Mouse (Mus musculus): Measurements from ENCODE around the gene Zyg11b. TPM values are rescaled to one million over a fixed set of nuclear protein-coding genes. Genes with fewer than 3 reads are reported as not detected.
A peak's percentile ranks its signal among the peaks of the same experiment; 100 is the strongest.

Gene Zyg11b
- polyA plus RNA-seq, 1 experiment from 2014 or later: 4.3 TPM

DNA sequence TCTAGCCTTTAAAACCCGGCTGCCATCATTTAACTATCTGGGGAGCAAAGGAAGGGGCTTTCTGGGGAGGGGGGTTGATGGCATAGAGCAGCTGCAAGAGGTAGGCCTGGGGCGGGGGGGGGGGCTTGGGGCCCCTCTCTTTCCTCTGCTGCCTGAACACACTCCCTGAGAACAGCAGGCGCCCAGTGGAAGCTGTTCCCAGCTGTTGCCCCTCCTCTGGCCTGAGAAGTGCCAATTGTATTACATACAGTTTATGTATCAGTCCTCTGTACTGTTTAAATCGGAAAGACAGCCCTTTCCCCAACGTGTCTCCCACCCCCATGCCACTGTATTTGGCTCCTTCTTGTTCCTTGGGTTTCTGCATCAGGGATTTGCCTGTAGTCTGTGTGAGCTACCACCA, 44.9 kb upstream of the Zyg11b start:
- H3K27ac ChIP-seq (replicated peaks): peak overlapping the region; percentile 9; the same call in 1 of the 2 replicates
- no peak for DNase-seq (ENCODE audit: low spot score)

GRCm38 (mm10) chr4:108344631-108345083, 43.8 kb upstream of the Zyg11b start:
- TF ChIP-seq CTCF (IDR thresholded peaks at IDR 0.05; ENCODE audit: low read depth) (no peak), EP300 (optimal IDR thresholded peaks at IDR 0.05) (no peak)
- H3K27me3 ChIP-seq (ENCODE audit: control insufficient read depth, insufficient read depth, low read length): no peaks in the 10 kb centered on the region
- no peak overlapping the region for H3K9ac ChIP-seq (ENCODE audit: low read length)
- no peak overlapping the region for H3K4me2 ChIP-seq (replicated peaks; ENCODE audit: low read depth)
- H3K4me1 ChIP-seq (replicated peaks; ENCODE audit: control insufficient read depth, insufficient read depth): peaks cover 3% of the 10 kb centered on the region
- no peaks in the 10 kb centered on the region for H3K36me3 ChIP-seq (ENCODE audit: control insufficient read depth, insufficient read depth, low read length)
- 18% methylated on average over 7 of the region's 7 CpGs for WGBS
- H3K9me3 ChIP-seq (ENCODE audit: control insufficient read depth, low read length): no peaks in the 10 kb centered on the region
- H3K27ac ChIP-seq (replicated peaks): no peak overlapping the region
- H3K4me3 ChIP-seq (ENCODE audit: low read depth, low read length): no peak overlapping the region
- no peak for ATAC-seq (ENCODE audit: low FRiP score, low TSS enrichment)
- DNase-seq (ENCODE audit: low spot score): no peak

More for the DNA sequence above, 44.9 kb upstream of the Zyg11b start:
- Histone ChIP-seq H3K4me3 (ENCODE audit: low read depth, low read length) (no peak overlapping the region), H3K9me3 (ENCODE audit: control insufficient read depth, low read length) (no peaks in the 10 kb centered on the region), H3K36me3 (ENCODE audit: control insufficient read depth, insufficient read depth, low read length) (no peaks in the 10 kb centered on the region), H3K4me2 (replicated peaks; ENCODE audit: low read depth) (no peak overlapping the region), H3K9ac (ENCODE audit: low read length) (no peak overlapping the region), H3K27me3 (ENCODE audit: control insufficient read depth, insufficient read depth, low read length) (no peaks in the 10 kb centered on the region), H3K4me1 (replicated peaks; ENCODE audit: control insufficient read depth, insufficient read depth) (peaks cover 3% of the 10 kb centered on the region)
- ATAC-seq (ENCODE audit: low FRiP score, low TSS enrichment): no peak
- TF ChIP-seq CTCF (IDR thresholded peaks at IDR 0.05; ENCODE audit: low read depth): no peak
- no peak for TF ChIP-seq EP300 (optimal IDR thresholded peaks at IDR 0.05)
- 43% methylated on average over 5 of the region's 5 CpGs for WGBS

GRCm38 (mm10) chr4:108339277-108339690, 38.4 kb upstream of the Zyg11b start:
- H3K4me3 ChIP-seq (ENCODE audit: low read depth, low read length): no peak overlapping the region
- 15% methylated on average over 4 of the region's 4 CpGs for WGBS

GRCm38 (mm10) chr4:108338811-108339210, 37.9 kb upstream of the Zyg11b start:
- no peak overlapping the region for H3K9ac ChIP-seq (ENCODE audit: low read length)
- ATAC-seq (ENCODE audit: low FRiP score, low TSS enrichment) (no peak; the same call in 1 of the 2 replicates), DNase-seq (ENCODE audit: low spot score) (no peak)
- H3K27me3 ChIP-seq (ENCODE audit: control insufficient read depth, insufficient read depth, low read length): no peaks in the 10 kb centered on the region
- H3K4me1 ChIP-seq (replicated peaks; ENCODE audit: control insufficient read depth, insufficient read depth): no peaks in the 10 kb centered on the region
- TF ChIP-seq EP300 (optimal IDR thresholded peaks at IDR 0.05) (no peak), CTCF (IDR thresholded peaks at IDR 0.05; ENCODE audit: low read depth) (no peak)
- no peak overlapping the region for H3K27ac ChIP-seq (replicated peaks)
- H3K9me3 ChIP-seq (ENCODE audit: control insufficient read depth, low read length): no peaks in the 10 kb centered on the region
- H3K36me3 ChIP-seq (ENCODE audit: control insufficient read depth, insufficient read depth, low read length): no peaks in the 10 kb centered on the region; the same call in 1 of the 2 replicates
- no peak overlapping the region for H3K4me3 ChIP-seq (ENCODE audit: low read depth, low read length)
- 62% methylated on average over 10 of the region's 10 CpGs for WGBS
- no peak overlapping the region for H3K4me2 ChIP-seq (replicated peaks; ENCODE audit: low read depth)

More at GRCm38 (mm10) chr4:108339277-108339690, 38.4 kb upstream of the Zyg11b start:
- no peaks in the 10 kb centered on the region for H3K9me3 ChIP-seq (ENCODE audit: control insufficient read depth, low read length)
- H3K27ac ChIP-seq (replicated peaks): no peak overlapping the region; the same call in 1 of the 2 replicates
- peak; percentile 68 for DNase-seq (ENCODE audit: low spot score)
- ATAC-seq (ENCODE audit: low FRiP score, low TSS enrichment): peak; percentile 65
- peak; percentile 90 for TF ChIP-seq CTCF (IDR thresholded peaks at IDR 0.05; ENCODE audit: low read depth)
- no peak for TF ChIP-seq EP300 (optimal IDR thresholded peaks at IDR 0.05)
- H3K9ac ChIP-seq (ENCODE audit: low read length): no peak overlapping the region
- H3K4me1 ChIP-seq (replicated peaks; ENCODE audit: control insufficient read depth, insufficient read depth): no peaks in the 10 kb centered on the region
- H3K27me3 ChIP-seq (ENCODE audit: control insufficient read depth, insufficient read depth, low read length): no peaks in the 10 kb centered on the region
- H3K4me2 ChIP-seq (replicated peaks; ENCODE audit: low read depth): no peak overlapping the region
- H3K36me3 ChIP-seq (ENCODE audit: control insufficient read depth, insufficient read depth, low read length): no peaks in the 10 kb centered on the region; the same call in 1 of the 2 replicates

- no peaks in the 10 kb centered on the region for H3K4me1 ChIP-seq (replicated peaks; ENCODE audit: control insufficient read depth, insufficient read depth)
- H3K9ac ChIP-seq (ENCODE audit: low read length): no peak overlapping the region
- no peaks in the 10 kb centered on the region; the same call in 1 of the 2 replicates for H3K36me3 ChIP-seq (ENCODE audit: control insufficient read depth, insufficient read depth, low read length)
- no peaks in the 10 kb centered on the region for H3K9me3 ChIP-seq (ENCODE audit: control insufficient read depth, low read length)
- DNase-seq (ENCODE audit: low spot score): no peak
- 45% methylated on average over 9 of the region's 9 CpGs for WGBS
- H3K4me2 ChIP-seq (replicated peaks; ENCODE audit: low read depth): no peak overlapping the region
- no peak overlapping the region for H3K4me3 ChIP-seq (ENCODE audit: low read depth, low read length)
- H3K27ac ChIP-seq (replicated peaks): no peak overlapping the region
- H3K27me3 ChIP-seq (ENCODE audit: control insufficient read depth, insufficient read depth, low read length): no peaks in the 10 kb centered on the region
- TF ChIP-seq CTCF (IDR thresholded peaks at IDR 0.05; ENCODE audit: low read depth) (no peak), EP300 (optimal IDR thresholded peaks at IDR 0.05) (no peak)
- 0 out of 2 replicates have a peak, but pooled peaks have one; percentile 24 for ATAC-seq (ENCODE audit: low FRiP score, low TSS enrichment)
These were observed 37.4 kb upstream of the Zyg11b start for GRCm38 (mm10) chr4:108338321-108338733.

DNA sequence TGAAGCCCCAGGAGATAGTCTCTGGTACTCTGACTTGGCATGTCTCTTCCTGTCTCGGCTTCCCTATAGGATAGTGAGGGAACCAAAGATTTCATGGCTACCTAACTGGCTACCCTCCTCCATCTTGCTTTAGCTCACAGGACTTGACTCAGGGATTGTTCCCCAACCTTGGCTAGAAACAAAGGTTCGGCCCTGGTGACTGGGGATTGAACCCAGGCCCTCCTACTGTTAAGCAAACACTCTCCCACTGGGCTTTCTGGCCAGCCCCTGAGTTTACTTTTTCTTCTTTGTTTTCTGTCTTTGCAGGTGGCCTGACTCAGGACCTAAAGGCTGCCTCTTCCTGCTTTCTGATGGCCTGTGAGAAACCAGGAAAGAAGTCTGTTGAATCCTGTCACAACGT, 36.9 kb upstream of the Zyg11b start:
- peak; percentile 38; the same call in 1 of the 2 replicates for ATAC-seq (ENCODE audit: low FRiP score, low TSS enrichment)
- WGBS: 43% methylated on average over 3 of the region's 3 CpGs
- no peak overlapping the region for H3K27ac ChIP-seq (replicated peaks)

More for the DNA sequence above, 36.9 kb upstream of the Zyg11b start:
- Histone ChIP-seq H3K9me3 (ENCODE audit: control insufficient read depth, low read length) (no peaks in the 10 kb centered on the region), H3K9ac (ENCODE audit: low read length) (no peak overlapping the region), H3K36me3 (ENCODE audit: control insufficient read depth, insufficient read depth, low read length) (no peaks in the 10 kb centered on the region; the same call in 1 of the 2 replicates), H3K4me2 (replicated peaks; ENCODE audit: low read depth) (no peak overlapping the region), H3K4me1 (replicated peaks; ENCODE audit: control insufficient read depth, insufficient read depth) (no peaks in the 10 kb centered on the region), H3K4me3 (ENCODE audit: low read depth, low read length) (no peak overlapping the region), H3K27me3 (ENCODE audit: control insufficient read depth, insufficient read depth, low read length) (no peaks in the 10 kb centered on the region)
- TF ChIP-seq CTCF (IDR thresholded peaks at IDR 0.05; ENCODE audit: low read depth) (no peak), EP300 (optimal IDR thresholded peaks at IDR 0.05) (no peak)
- DNase-seq (ENCODE audit: low spot score): no peak
